In genomic region chr4:55732006-55732405, GRCm38 (mm10) we compare ENCODE assay signal across 10 mouse cellular contexts.
A peak's percentile ranks its signal among the peaks of the same experiment; 100 is the strongest.
DNase-seq lines count a peak whose midpoint lies in the region; ATAC-seq and TF ChIP-seq lines count a peak whose summit lies in the region.
"Had no signal": no experiment of that assay in that cellular context is flagged by ENCODE, and none has a peak within 500 bp of the region (broad histone marks: within the 10 kb centered on the region; RNA-seq: fewer than 3 reads in every experiment).

No protein-coding gene starts in this region.

- peak; percentile 73 to 84 for DNase-seq in heart, adult 18-20 months
- DNase-seq in heart, embryonic 10.5 days (ENCODE audit: low spot score), result no peak
- DNase-seq in adrenal gland, adult 8-10 months, result peak; percentile 71
- DNase-seq in lung, postnatal 0 days (ENCODE audit: low spot score), result peak; percentile 79
- no peak for DNase-seq in embryo, embryonic 10 days (ENCODE audit: low spot score)
- no peak for DNase-seq in thymus, postnatal 25 days
- DNase-seq in retina, embryonic 14.5 days (ENCODE audit: low spot score), result no peak
- DNase-seq: liver, embryonic 13.5 days had no signal

- H3K9ac ChIP-seq in lung, postnatal 0 days (replicated peaks; ENCODE audit: low read depth), result no peak overlapping the region
- H3K9ac ChIP-seq: embryonic facial prominence, embryonic 12.5 days; liver, embryonic 13.5 days had no signal

- H3K9me3 ChIP-seq in heart, embryonic 10.5 days, result no peaks in the 10 kb centered on the region
- H3K9me3 ChIP-seq in lung, postnatal 0 days (ENCODE audit: low read length), result no peaks in the 10 kb centered on the region
- H3K9me3 ChIP-seq: embryonic facial prominence, embryonic 12.5 days; liver, embryonic 13.5 days had no signal

- no peak overlapping the region for H3K27ac ChIP-seq in heart, embryonic 10.5 days
- no peak overlapping the region for H3K27ac ChIP-seq in lung, postnatal 0 days (ENCODE audit: low read length)
- H3K27ac ChIP-seq: embryonic facial prominence, embryonic 12.5 days; liver, embryonic 13.5 days had no signal

- peak; percentile 67 for ATAC-seq in granulocyte monocyte progenitor cell, adult 5-6 weeks (replicated peaks; ENCODE audit: poor library complexity, severe bottlenecking)
- peak; percentile 68 for ATAC-seq in lung, postnatal 0 days

- H3K27me3 ChIP-seq in heart, embryonic 10.5 days (ENCODE audit: insufficient read depth, poor library complexity, severe bottlenecking), result 0 out of 2 replicates have a peak, but pooled peaks cover 4% of the 10 kb centered on the region
- H3K27me3 ChIP-seq in lung, postnatal 0 days (replicated peaks; ENCODE audit: insufficient read depth, low read length), result 0 out of 2 replicates have a peak, but pooled peaks cover 6% of the 10 kb centered on the region
- H3K27me3 ChIP-seq: embryonic facial prominence, embryonic 12.5 days; liver, embryonic 13.5 days had no signal

- TF ChIP-seq EP300 in lung, postnatal 0 days (IDR thresholded peaks at IDR 0.05), result no peak

- WGBS in heart, embryonic 10.5 days, result 79% methylated on average over 4 of the region's 4 CpGs
- 51% methylated on average over 4 of the region's 4 CpGs for WGBS in lung, postnatal 0 days

- H3K4me1 ChIP-seq in heart, embryonic 10.5 days, result no peaks in the 10 kb centered on the region
- H3K4me1 ChIP-seq in lung, postnatal 0 days (ENCODE audit: insufficient read depth, low read depth, low read length), result no peaks in the 10 kb centered on the region
- H3K4me1 ChIP-seq: embryonic facial prominence, embryonic 12.5 days; liver, embryonic 13.5 days had no signal

- H3K36me3 ChIP-seq in heart, embryonic 10.5 days, result no peaks in the 10 kb centered on the region
- H3K36me3 ChIP-seq in lung, postnatal 0 days (ENCODE audit: insufficient read depth, low read length), result no peaks in the 10 kb centered on the region
- H3K36me3 ChIP-seq: embryonic facial prominence, embryonic 12.5 days; liver, embryonic 13.5 days had no signal

- no peak overlapping the region for H3K4me3 ChIP-seq in heart, embryonic 10.5 days
- H3K4me3 ChIP-seq in lung, postnatal 0 days (ENCODE audit: low read depth, low read length), result no peak overlapping the region
- H3K4me3 ChIP-seq: embryonic facial prominence, embryonic 12.5 days; liver, embryonic 13.5 days had no signal

- no peak for TF ChIP-seq CTCF in lung, postnatal 0 days (IDR thresholded peaks at IDR 0.05)

- H3K4me2 ChIP-seq in lung, postnatal 0 days (replicated peaks; ENCODE audit: low read depth, low read length), result no peak overlapping the region
- H3K4me2 ChIP-seq: embryonic facial prominence, embryonic 12.5 days; liver, embryonic 13.5 days had no signal

Comparison
In these comparisons a context has a peak if more than half of its experiments do, and no peak if none do; other contexts are left out.
1. DNase-seq: peak in heart, adult 18-20 months (2 of 2), adrenal gland, adult 8-10 months (single experiment) and lung, postnatal 0 days (single experiment); none in heart, embryonic 10.5 days (single experiment), embryo, embryonic 10 days (single experiment), thymus, postnatal 25 days (single experiment) and retina, embryonic 14.5 days (single experiment).